Mouse (Mus musculus) ovary, postnatal 36 days (tissue): ENCODE results near the gene Erc2.

ENCODE experiments used
- DNase-seq: peaks from one replicate; pipeline ENCODE4 v3.0.0; 2022; ENCODE audit warnings: low spot score, mixed read lengths

Gene Erc2

DNA sequence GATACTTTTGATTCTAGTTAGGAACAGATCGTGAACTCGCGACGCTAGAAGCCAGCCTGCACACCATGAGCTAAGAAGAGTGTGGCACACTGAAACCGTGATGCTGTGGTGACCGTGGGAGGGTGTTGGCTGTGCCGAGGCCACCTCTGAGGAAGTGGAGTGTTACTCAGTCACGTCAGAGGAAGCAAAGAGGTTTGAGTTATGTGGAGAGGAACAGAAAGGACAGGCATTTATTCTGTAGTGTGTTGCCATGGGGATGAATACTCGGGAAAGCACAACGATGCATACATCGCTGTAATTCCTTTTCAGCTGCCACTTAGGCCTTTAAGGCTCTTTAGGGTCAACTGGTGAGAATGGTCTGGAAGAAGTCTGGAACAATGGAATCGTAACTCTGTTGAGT, 445.8 kb downstream of the Erc2 start:
- DNase-seq, result no peak

DNA sequence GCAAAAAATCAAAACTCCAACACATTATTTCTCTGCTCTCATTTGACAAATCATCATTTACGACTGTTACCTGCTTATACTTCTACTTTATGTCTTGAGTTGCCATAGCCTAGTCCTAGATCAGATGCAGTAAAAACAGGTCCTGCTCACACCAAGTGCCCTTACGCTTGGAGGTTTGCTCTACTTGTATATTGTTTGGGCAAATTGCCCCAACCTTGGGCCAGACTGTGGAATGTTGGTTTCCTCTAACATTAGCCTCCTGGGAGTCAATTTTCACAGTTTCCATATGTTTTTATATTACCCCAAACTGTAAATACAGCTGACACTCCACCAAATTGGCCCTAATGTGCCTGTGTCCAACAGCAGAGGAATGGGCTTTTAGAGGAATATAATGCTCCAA, 447.6 kb downstream of the Erc2 start:
- no peak for DNase-seq

DNA sequence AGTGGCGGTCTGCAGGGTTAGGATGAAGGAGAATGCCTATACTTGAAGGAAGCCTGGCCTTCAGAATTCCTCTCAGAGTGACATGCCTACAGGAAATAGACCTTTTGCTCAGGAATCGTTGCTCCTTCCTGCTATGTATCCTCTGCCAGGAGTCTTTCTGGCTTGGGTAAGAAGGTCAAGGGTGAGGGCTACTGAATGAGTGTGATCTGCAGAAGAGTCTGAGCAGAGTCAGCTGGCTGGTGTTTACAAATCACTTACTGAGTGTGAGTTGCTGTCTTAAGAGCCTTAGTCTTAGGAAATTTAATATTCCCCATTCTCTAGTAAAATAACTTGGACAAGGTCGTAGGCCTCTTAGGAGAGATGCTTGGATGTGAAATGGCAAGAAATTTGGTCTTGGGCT, 450.3 kb downstream of the Erc2 start:
- DNase-seq, result no peak

DNA sequence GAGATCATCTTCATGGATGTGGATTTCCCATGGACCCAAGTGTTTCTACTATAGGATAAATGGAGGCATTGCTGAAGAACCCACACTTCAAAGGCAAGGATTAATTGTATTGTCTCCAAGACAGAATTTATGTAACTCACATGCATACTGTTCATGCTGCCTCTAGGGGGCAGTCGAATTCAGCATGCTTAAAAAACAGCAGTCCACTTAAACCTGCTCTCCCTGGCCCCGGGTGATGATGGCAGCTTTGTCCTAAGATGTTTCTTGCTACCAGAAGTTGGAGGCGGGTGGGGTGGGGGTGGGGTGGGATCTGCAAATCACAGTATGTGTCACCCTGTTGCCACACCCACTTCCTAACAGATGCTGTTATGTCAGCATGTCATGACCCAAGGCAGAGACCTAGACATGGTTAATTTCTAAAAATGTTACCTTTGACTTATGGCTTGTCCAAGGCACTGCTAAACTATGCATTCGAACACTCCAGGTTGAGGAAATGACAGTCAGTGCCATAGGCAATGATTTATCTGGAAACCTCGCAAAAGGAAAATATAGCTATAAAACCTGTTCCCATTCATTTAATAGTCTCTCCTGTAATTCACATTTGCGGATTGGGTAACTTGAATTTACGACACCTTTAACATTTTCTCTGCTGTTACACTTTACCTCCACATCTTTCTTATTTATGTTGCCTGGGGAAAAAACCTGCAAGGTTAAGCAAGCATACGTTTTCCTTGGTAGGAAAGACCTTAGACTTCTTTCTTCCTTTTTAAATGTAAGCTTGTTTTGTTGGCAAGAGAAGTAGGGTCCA, 467.6 kb downstream of the Erc2 start:
- no peak for DNase-seq

DNA sequence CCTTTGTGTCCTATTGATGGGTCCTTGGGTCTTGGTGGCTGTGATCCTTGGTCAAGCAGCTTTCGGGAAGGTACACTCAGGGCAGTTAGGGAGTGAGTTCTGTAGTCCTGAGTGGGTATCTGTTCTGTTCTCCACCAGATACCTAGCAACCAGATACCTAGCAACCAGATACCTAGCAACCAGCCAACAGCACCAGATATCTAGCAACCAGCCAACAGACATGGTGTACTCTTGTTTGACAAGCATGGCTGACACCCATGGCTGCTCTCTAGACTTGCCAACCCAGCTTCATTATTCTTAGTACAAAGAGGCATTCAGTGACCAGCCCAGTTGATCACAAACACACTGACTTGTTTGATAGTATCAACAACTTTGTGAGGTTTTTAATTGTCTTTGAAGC, 469.1 kb downstream of the Erc2 start:
- DNase-seq, result no peak

DNA sequence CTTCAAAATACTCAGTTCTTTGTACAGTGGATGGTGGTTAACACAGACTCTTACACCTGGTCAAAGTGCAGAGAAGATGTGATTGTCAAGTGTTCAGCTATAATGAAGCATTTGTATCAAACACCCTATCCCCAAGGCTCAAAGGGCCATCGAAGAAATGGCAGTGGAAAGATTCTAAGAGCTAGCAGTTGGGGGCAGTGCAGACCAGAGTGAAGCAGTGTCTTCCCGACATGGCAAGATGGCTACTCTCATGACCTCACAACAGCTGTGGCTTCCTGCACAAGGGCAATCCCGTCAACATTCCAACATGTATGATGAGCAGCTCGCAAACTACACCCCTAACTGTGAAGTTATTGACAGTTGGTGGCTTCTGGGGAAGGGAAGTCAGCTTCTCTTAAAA, 471.0 kb downstream of the Erc2 start:
- DNase-seq, result no peak

DNA sequence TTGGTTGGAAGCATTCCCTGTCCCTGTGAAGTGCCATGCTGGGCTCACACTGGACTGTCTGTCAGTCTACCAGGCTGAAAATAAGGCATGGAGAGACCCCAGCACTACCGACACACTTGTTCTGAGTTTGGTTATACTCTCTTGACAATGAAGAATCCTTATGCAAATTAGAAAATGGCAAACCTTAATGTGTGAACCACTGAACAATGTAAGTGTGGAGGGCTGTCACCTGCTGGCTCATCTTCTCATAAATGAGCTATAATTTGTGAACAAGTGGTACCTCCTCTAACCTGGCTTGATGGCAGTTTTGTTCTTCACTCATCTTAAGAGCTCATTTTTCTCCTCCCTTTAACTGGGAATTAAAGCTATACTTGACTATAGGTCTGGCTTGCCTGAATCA, 471.7 kb downstream of the Erc2 start:
- DNase-seq, result no peak

DNA sequence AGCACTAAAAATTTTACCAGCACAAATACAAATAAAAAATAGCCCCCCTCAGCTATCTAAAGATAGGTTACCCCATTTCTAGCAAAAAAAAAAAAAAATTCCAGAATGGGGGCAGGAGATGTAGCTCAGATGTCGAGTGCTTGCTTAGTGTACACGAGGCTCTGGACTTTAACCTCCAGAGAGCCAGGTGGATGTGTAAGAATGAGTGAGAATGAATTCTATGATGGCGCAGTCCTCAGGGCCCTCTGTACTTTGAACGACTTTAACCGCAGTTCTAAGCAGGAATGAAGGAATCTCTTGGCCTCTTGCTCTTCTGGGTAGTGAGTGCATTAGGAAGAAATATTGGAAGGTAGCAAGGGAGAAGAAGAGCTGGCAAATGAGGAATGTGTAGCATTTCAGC, 476.9 kb downstream of the Erc2 start:
- DNase-seq, result no peak

DNA sequence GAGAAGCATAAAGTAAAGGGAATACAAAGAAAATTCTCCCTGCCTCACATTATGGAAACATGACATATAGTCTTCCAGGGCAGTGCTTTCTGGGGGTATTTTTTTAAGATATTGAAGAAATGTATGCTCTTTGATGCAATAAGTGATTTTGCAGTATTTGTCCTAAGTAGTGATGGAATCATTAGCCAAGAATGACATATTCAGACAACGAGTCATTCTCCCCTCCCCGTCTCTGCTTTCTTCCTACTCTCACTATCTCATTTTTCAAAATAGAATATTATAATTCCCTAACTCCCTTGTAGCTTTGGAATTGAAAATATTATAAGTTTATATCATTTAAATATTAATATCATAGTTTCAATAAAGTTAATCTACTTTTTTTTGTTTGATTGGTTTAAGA, 490.9 kb downstream of the Erc2 start:
- no peak for DNase-seq

DNA sequence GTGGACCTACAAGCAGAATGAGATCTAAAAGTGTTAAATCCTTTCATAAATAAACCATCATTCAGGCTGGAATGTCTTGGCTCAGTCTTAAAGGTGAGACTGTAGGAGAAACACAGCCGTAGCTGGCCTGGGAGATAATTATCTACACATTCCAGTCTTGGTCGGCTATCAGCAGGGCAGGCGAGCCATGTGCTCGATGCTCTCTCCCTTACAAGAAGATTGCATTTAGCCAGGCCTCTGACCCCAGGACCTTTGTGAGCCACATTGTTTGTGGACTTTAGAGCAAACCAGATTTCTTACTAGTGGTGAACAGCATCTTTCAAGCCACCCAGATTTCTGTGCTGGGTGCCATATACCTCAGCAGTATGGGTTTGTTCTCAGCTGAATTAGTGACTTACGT, 498.6 kb downstream of the Erc2 start:
- DNase-seq, result no peak

DNA sequence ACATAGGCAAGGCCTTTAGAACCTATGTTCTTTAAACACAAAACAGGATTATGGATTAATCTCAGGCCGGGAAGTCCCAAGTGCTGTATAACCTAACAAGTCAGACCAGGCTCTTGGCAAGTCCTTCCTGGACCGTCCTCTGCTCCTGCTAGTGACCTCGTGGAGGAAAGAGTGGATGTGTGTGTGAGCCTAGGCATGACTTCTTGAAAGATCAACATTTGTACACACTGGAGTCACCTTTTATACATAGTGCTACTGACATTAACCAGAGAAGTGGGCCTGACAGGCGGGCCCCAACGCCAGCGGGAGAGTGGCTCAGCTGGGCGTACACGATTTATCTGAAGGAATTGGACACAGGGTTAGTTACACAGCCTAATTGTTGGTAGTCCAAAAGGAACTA, 504.6 kb downstream of the Erc2 start:
- no peak for DNase-seq

DNA sequence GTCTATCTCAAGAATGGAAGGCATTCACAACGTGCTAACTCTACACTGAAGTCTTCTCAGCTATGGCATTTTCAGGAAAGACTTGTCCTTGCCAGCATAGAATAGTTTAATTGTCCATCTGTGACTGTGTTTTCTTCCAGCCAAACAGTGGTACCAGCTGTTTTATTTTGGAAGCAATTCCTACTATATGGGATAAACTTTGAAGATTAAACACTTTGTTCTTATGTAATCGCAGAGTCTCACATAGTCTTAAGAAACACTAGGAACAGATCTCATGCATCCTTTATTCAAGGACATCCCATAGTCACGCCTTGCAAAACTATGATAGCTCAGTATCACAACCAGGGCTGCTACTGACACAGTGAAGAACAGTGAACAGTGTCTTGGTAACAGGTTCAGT, 506.8 kb downstream of the Erc2 start:
- no peak for DNase-seq

DNA sequence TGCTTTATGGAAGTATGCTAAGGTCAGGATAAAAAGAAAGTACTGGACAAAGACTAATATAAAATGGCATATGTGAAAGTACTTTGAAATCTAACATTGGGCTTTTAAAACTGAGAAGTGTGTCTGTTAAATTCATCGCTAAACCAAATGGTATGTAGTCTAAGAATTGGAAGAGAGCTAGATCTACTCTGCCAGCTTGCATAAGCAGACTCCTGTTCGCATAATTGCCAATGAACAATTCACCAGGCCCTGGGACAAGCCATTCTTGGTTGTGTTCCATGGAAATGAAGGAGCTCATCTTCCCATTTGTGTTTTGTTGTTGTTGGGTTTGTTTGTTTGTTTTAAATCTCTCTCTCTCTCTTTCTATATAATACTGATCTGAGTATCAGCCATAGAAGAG, 521.8 kb downstream of the Erc2 start:
- no peak for DNase-seq

DNA sequence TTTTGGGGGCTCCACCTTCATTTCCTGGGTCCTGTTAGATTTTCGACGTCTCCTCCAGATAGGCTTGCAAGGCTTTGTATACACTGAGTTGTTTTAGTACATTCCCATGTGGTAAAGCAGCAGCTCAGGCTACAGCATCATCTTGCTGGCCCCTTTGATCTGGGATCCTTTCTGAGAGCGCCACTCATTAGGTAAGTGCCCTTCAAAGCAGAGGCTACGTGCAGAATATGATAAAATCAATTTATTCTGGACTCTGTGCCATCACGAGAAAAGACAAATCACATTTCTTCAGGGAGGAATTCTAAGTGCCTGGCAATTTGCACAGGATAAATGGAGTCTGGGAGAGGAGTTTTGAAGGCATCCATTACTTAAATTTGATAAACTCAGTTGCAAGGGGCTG, 525.0 kb downstream of the Erc2 start:
- no peak for DNase-seq

DNA sequence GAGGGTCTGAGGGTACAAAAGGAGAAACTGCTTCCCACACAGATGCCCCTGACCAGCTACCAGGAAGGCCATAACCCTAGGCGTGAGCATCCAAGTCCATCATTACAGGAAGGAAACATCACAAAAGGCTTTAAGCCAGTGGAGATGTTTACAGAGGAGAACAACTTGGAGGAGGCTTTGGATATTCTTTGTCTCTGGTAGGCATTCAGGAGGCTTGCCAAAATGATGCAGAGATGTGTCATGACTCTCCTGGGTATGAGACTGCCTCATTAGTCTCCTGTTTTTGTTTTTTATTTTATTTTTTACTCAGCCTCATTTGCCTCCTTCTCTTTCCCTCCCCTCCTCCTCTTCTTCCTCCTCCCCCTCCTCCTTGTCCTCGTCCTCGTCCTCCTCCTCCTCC, 528.7 kb downstream of the Erc2 start:
- no peak for DNase-seq

DNA sequence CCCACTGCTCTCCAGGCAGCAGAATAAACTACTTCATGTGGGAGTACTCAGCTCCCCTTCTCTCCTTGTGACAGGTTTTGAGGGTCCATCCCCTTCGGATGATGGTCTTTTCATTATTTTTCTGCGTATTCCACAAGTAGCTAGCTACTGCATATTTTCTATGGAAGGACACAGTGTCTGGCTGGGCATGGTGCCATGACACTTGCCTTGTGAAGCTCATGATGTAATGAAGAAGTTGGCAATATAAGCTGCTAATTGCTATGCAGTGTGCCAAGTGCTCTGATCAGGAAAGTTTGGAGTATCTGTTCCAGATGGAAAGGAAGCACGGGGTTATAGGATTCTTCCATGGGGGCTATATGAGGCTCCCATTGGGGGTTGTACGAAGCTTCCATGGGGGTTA, 533.5 kb downstream of the Erc2 start:
- DNase-seq, result peak; percentile 8

DNA sequence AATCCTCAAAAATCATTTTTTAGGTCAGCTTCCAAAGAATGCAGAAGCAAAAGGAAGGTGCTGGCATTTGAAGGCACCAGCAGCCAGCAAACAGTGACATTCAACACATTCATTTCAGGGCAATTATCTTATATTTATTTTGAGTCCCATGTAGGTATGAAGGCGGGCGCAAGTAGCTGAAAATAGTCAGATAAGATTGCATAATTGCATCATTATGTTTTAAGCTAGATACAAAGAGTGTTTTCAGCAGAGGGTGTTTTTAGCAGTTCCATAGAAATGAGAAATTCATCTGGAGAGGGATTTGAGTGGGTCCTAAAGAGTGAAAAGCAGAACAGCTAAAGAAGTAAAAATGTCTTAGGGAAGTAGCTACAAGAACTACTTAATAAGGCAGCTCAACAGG, 538.6 kb downstream of the Erc2 start:
- no peak for DNase-seq

DNA sequence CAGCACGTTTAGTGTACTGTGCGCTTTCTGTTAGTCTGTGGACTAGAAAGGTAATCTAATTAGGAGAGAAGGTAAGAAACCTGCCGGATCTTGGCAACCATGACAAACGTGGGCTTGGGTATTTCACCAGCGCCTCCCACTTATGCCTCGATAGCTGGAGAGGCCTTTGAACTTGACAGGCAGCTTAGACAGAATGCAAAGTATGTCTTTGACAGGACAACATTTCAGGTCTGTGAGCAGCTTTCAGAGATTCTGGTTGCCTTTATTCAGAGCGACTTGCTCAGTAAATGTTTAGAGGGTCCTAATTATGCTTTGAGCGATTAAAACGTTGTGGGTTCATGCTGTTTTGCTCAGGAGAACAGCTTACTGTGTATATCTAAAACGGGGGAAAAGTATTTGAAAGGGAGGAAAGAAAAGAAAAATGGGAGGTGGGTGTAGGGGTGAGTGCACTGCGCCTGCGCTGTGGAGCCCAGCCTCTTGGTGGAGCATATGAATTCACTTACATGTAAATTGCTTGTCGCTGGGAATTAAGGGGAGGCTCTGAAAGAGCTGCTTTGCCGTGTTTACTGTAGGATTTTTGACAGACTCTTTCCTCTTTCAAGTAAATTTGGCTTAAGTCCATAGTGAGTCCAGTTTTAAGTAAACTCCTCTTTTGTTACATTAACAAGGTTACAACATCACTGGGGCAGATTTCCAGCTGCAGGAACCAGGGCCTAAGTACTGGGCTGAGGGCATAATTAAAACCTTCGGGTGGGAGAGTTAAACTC, 542.6 kb downstream of the Erc2 start:
- no peak for DNase-seq

DNA sequence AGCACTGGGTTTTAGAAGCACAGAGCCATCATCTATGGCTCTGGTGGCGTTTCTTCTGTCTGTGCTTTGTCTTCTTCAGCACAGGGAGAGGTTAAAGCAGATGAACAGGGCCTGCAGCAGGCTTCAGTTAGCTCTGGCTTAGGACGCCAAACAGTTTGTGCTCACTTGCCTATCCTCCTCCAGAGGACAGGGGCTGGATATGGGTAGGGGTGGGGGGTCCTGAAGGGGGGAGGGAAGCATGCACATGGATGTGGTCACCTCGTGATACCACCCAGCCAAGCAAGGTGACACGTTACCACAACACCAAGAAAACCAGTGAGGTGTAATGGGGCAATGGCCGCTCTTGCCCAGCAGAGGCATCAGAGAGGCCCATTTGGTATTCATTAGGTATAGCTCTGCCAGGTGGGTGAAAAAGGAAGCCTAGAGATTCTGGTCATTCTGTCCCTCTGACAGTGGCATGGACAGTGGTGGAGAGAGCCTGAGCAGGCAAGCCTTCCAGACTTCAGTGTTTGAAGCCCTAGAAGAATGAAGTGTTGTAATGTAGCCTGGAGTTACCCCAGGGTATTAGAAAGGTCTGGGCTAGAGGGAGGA, 543.5 kb downstream of the Erc2 start:
- DNase-seq, result no peak

DNA sequence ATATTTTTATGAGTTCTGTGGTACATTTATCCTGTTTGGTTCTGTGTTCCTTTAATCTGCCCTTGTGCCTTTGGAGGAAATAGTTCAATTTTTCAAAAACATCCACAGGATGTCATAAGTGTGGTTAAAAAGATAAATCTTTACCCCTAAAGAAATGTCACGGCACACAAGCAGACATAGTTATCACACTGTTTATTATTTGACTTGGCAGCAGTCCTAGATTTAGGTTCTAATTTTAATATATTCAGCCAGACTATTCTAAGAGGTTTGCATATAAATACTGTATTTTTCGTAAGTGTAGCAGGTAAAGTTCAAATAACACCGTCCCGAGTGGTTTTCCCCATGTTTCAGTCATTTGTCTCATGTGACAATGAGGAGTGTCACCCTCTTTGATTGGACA, 548.5 kb downstream of the Erc2 start:
- DNase-seq, result no peak

DNA sequence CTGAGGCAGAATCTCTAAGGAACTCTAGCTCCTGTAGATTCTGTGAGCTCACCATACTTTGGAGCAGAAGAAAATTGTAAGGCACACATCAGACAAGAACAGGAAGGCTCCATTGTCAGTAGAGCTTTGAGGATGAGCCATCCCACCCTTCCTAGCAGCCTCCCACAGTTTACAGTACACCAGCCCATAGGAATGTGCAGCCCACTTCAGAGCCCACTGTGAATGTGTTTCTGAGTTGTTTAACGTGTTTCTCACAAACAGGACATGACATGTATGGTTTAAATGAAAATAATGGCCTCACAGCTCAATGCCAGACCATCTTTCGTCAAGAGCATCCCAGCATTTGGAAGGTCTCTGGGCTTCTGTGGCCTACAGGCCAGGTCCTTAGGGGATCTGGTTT, 549.1 kb downstream of the Erc2 start:
- DNase-seq, result no peak

DNA sequence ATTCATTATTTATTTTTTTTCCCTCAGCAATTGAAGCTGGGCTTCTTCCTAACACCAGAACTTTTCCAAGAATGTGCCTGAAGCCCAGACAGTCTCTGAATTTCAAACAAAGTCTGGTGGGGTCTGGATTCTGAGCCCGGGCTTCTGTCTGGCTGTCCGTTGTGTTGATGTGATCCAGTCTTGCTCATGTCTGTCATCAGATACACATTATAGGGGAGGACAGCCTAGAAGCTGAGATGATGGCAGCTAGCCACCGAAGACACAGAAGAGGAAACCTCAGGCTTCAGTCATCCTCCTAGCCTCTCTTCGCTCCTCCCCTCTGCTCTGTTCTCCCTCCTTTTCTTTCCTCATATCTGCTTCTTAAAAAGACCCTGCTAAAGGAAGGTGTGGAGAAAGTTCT, 551.5 kb downstream of the Erc2 start:
- no peak for DNase-seq

DNA sequence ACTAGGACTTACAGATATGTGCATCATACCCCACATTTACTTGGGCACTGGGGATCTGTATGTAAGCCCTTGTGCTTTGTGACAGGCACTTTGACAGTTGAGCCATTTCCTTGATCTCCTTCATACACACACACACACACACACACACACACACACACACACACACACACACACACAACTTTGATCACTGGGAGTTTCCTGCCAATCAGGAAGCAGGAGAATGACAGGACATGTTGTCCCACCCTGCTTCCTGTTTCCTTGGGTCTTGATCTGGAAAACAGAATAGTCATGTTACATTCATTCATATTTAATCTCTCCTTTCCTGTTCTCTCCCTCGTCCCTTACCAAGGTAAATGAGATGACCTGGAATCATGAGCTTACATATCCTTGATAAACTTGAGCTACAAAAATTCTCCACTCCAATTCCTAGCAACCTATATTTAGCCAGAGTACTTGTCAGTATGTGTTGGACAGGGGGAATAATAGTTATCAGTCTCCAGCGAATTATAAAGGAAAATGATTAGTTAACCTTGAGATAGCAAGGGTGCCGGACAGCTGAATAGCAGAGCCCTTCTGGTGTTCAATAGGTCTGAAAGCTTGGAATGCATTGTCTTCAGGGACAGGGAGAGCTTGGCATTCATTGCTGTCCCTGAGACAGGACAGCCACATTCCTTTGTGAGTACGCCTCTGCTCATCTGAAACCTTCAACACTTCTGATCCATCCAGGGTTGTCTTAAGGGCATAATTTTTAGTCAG, 559.0 kb downstream of the Erc2 start:
- DNase-seq, result no peak
